Mouse (Mus musculus): ENCODE data around the gene Tmsb10.

Gene Tmsb10

GRCm38 (mm10) chr6:72956199-72957092 is 2.1 kb downstream of the Tmsb10 start:
- DNase-seq (ENCODE audit: low read depth, low spot score), result peak; percentile 93

- peak; percentile 48 for DNase-seq (ENCODE audit: low read depth, low spot score)
These were observed 2.9 kb downstream of the Tmsb10 start for GRCm38 (mm10) chr6:72955517-72956198.

- DNase-seq (ENCODE audit: low read depth, low spot score), result no peak
These were observed 3.8 kb downstream of the Tmsb10 start for GRCm38 (mm10) chr6:72954786-72955185.

GRCm38 (mm10) chr6:72952967-72953366 is 5.6 kb downstream of the Tmsb10 start:
- no peak for DNase-seq (ENCODE audit: low read depth, low spot score)

- no peak for DNase-seq (ENCODE audit: low read depth, low spot score)
These were observed 6.3 kb downstream of the Tmsb10 start for GRCm38 (mm10) chr6:72952221-72952620.

- DNase-seq (ENCODE audit: low read depth, low spot score), result no peak
These were observed 9.3 kb downstream of the Tmsb10 start for GRCm38 (mm10) chr6:72949161-72949756.

GRCm38 (mm10) chr6:72948392-72948791 is 10.2 kb downstream of the Tmsb10 start:
- DNase-seq (ENCODE audit: low read depth, low spot score), result no peak

GRCm38 (mm10) chr6:72947960-72948359 is 10.6 kb downstream of the Tmsb10 start:
- peak; percentile 46 for DNase-seq (ENCODE audit: low read depth, low spot score)

GRCm38 (mm10) chr6:72940493-72940892 is 18.1 kb downstream of the Tmsb10 start:
- DNase-seq (ENCODE audit: low read depth, low spot score), result peak; percentile 55

GRCm38 (mm10) chr6:72937859-72938258 is 20.7 kb downstream of the Tmsb10 start:
- no peak for DNase-seq (ENCODE audit: low read depth, low spot score)

- no peak for DNase-seq (ENCODE audit: low read depth, low spot score)
These were observed 21.1 kb downstream of the Tmsb10 start for GRCm38 (mm10) chr6:72937430-72937829.

GRCm38 (mm10) chr6:72932955-72933354 is 25.6 kb downstream of the Tmsb10 start:
- no peak for DNase-seq (ENCODE audit: low read depth, low spot score)

GRCm38 (mm10) chr6:72931533-72931932 is 27.0 kb downstream of the Tmsb10 start:
- DNase-seq (ENCODE audit: low read depth, low spot score), result peak; percentile 45

- DNase-seq (ENCODE audit: low read depth, low spot score), result peak; percentile 29
These were observed 28.7 kb downstream of the Tmsb10 start for GRCm38 (mm10) chr6:72929795-72930398.

GRCm38 (mm10) chr6:72926755-72927482 is 31.6 kb downstream of the Tmsb10 start:
- DNase-seq (ENCODE audit: low read depth, low spot score), result peak; percentile 96

- DNase-seq (ENCODE audit: low read depth, low spot score), result no peak
These were observed 32.5 kb downstream of the Tmsb10 start for GRCm38 (mm10) chr6:72926031-72926430.

- DNase-seq (ENCODE audit: low read depth, low spot score), result peak; percentile 63
These were observed 35.2 kb downstream of the Tmsb10 start for GRCm38 (mm10) chr6:72923381-72923780.

- DNase-seq (ENCODE audit: low read depth, low spot score), result no peak
These were observed 37.5 kb downstream of the Tmsb10 start for GRCm38 (mm10) chr6:72921081-72921480.

- DNase-seq (ENCODE audit: low read depth, low spot score), result peak; percentile 46
These were observed 40.0 kb downstream of the Tmsb10 start for GRCm38 (mm10) chr6:72918510-72919033.

GRCm38 (mm10) chr6:72916330-72916729 is 42.2 kb downstream of the Tmsb10 start:
- DNase-seq (ENCODE audit: low read depth, low spot score), result no peak
